Mouse (Mus musculus) G1E-ER4 (cell line): Measurements from ENCODE around the gene Pycr2. TPM values are rescaled to one million over a fixed set of nuclear protein-coding genes. Genes with fewer than 3 reads are reported as not detected.

ENCODE experiments used
- GATA1 ChIP-seq: IDR thresholded peaks from one replicate; pipeline ENCODE4 v1.8.0; 2012; ENCODE audit warnings: low read length, inconsistent platforms
- polyA plus RNA-seq: library from polyadenylated mRNA; stranded (reverse); fragments of >175 nt; gene quantifications from 2 replicates; pipeline ENCODE4 v1.2.3, GENCODE M21; 2012

Pycr2 gene
- polyA plus RNA-seq, 1 experiment, result 215 TPM

DNA sequence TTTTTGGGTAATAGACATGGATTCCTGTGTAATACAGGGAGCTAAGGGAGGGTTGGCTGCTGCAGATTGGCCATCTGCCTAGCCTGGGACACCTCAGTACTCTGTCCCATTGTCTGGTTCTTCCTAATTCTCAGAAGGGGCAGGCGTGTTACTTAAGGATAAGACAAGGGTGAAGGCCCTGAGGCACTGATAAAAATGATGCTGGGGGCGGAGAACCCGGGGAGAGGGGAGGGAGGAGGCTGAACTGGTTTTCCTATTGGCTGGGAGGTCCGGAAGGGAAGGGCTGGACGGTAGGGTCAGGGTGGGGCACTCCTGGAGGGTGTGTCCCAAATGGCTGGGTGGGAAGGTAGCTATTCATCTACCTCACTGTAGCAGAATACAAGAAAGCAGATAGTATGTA, 1.2 kb upstream of the Pycr2 start:
- peak; percentile 37 for TF ChIP-seq GATA1

DNA sequence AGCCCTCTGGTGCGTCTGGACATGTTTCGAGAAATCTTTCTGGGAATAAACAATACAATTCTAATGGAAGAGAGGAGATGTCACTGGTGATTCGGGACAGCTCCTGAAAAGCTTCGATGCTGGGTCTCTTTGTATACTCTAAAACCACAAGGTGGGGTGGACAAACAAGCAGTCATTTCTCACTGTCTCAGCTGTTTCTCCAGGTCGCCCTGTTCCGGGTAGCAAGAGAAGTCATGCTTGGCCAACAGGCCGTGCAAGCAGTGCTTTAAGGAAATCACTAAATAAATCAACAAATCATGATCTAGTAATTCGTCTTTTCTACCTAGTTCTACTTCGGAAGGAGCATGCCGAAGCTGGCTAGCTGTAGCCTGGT, 441 bp upstream of the Pycr2 start:
- TF ChIP-seq GATA1, result no peak

DNA sequence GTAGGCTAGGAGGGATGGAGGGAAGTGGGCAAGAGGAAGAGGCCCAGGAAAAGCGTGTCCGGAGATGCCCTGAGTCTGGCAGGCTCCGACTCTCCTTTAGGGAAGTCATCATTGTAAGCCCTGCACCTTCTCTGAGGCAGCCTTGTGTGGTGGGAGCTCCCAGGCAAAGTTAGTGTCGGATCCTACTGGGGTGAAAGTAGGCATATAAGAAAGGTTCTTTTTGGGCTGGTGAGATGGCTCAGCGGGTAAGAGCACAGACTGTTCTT, 655 bp downstream of the Pycr2 start:
- no peak for TF ChIP-seq GATA1

- no peak for TF ChIP-seq GATA1
Observed at GRCm38 (mm10) chr1:180905307-180905706, 1.2 kb downstream of the Pycr2 start.

DNA sequence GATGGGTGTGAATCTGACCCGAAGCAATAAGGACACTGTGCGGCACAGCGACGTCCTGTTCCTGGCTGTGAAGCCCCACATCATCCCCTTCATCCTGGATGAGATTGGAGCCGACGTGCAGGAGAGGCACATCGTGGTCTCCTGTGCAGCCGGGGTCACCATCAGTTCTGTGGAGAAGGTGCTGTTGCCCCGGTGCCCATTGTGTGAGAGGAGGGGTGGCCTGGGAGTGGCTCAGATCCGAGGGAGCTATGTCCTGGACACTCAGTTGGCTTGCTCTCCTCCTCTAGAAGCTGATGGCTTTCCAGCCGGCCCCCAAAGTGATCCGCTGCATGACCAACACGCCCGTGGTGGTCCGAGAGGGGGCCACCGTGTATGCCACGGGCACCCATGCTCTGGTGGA, 1.8 kb downstream of the Pycr2 start:
- TF ChIP-seq GATA1, result no peak

DNA sequence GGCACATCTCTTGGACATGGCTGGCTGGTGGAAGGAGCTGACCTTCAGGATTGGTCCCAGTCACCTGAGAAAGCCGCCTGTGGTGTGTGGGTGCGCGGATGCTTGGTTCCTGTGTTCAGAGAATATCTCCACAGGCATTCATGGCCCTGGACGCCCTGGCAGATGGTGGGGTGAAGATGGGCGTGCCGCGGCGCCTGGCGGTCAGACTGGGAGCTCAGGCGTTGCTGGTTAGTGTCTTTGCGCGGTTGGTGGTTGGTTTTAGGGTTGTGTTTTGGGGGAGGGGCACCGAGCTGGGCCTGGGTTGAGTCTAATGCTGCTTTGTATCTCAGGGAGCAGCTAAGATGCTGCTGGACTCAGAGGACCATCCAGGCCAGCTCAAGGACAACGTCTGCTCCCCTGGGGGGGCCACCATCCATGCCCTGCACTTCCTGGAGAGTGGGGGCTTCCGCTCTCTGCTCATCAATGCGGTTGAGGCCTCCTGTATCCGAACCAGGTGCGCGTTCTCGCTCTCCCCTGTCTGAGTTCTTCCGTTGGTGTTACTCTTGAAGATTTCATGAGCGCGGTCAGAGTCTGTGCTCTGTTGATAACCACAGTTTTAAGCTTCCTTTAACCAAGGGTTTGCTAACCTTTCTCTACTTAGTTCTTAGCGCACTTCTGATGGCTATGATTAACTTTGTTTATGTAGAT, 2.5 kb downstream of the Pycr2 start:
- TF ChIP-seq GATA1, result no peak

- no peak for TF ChIP-seq GATA1
Observed at GRCm38 (mm10) chr1:180911138-180911537, 7.0 kb downstream of the Pycr2 start.

DNA sequence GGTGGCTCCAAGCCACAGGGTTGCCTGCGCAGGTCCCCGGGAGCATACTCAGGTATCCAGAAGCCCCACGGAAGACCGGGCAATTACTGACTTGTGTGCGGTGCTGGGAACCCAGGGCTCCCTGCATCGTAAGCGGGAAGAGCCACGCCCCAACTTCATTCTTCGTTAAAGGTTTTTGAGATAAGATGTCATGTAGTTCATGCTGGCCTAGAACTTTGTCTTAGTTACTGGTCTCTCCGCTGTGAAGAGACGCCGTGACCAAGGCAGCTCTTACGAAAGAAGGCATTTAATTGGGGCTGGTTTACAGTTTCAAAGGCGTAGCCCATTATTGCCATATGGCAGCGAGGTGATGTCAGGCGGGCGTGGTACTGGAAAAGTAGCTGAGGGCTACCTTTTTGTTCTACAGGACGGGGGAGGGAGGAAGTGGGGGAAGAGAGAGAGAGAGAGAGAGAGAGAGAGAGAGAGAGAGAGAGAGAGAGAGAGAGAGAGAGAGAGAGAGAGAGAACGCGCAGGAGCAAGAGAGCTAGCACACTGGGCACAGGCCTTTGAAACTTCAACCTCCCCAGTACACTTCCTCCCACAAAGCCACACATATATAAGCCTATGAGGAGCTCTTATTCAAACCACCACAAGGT, 7.7 kb downstream of the Pycr2 start:
- TF ChIP-seq GATA1, result no peak

GRCm38 (mm10) chr1:180912792-180913191, 8.7 kb downstream of the Pycr2 start:
- TF ChIP-seq GATA1, result no peak

DNA sequence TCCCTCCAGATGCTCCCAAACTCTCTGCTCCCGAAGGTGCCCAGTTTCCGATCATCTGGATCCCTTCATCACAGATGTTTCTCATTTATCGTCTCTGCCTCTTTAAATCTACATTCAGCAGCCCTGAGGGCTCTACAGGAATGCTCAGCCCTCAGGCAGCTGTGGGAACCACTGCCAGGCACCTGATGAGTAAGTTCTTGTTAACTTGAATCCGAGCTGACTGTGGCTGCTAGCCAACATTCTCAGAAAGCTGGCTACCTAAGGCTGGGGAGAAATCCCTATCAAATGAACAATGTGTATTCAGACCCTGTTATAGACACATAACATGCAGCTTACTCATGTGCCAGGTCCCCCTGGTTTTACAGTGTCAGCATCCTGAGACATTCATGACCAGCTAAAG, 9.7 kb downstream of the Pycr2 start:
- no peak for TF ChIP-seq GATA1

DNA sequence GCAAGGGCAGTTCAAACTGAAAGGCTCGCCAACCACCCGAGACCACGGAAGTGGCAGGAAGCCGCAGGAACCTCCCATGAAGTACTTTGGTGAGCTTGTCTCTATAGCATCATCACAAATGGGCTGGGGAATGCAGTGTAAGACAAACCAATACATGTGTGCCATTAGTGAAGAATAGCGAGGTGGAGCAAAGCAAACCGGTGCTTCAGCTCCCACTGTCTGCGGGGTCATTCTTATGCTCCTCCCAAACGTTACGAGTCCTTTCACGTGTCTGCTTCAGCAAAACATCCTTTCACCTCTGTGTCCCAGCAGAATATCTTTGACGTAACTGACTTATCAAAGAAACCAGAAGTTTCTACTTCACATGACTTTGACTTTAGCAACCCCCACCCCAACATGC, 12.3 kb downstream of the Pycr2 start:
- no peak for TF ChIP-seq GATA1

DNA sequence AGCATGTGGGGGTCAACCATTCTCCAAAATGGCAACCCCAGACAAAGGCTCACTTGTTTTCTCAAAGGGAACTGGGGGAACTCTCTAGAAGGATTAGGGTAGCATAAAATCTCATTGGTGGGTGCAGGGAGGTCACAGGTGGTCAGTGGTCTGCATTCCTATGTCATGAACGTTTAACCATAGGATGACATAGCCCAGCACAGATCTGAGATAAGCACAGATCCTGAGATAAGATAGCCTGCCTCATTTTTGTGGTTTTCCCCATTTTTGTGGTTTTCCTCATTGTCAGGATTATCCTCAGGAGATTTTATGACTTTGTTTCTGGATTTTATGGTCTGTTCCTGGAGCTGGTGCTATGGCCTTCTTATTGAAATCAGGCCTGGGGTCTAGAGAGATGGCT, 13.0 kb downstream of the Pycr2 start:
- no peak for TF ChIP-seq GATA1

DNA sequence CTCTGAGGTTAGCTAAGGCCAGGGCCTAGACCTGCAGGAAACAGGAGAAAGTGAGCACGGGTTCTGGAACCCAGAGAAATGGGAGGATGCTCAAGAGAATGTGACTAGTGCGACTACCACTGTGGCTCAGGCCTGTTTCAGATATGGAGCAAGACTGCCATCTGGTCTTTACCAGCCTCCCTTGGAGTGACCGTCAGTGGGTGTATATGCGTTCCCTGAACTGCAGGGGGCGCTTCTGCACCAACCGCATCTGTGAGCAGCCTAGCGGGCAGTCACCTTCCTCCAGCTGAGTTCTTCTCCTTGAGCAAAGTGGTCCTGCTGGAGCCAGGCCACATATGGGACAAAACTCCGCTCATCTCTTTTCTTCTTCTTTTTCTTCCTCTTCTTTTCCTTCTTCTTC, 15.6 kb downstream of the Pycr2 start:
- no peak for TF ChIP-seq GATA1

DNA sequence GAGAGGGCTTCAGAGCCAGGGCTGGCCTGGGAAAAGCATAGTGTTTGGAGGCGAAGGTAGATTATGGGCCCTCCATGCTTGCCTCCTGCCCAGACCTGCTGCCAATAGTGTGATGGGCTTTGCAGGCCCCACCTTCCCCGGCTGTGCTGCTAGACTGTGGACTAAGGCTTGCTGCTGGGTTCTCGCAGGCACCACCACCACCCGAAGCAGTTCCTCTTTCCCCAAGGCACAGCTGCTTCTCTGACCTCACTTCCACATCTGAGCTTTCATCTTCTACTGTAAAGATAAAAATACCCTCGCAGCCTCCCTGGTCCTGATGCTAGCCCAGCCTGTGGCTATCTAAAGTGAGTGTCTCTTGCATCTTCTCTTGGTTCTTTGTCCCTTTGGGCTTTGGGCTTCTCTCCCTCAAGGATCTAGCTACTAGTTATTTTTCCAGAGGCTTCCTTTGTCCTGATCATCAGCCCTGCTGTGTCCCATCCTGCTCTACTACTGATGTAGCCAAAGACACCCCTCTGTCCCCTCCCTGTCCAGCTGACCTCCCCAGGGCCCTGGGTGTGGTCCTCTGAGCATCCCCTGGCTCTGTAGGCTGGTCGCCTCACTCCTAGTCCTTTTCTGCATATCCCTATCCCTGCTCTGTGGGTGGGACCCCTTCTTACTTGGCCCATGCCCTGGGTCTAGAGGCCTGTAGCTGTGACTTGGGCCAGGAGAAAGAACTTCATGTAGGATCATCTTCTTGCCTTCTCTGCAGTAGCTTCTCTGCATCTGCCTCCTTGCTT, 18.4 kb downstream of the Pycr2 start:
- TF ChIP-seq GATA1, result no peak

DNA sequence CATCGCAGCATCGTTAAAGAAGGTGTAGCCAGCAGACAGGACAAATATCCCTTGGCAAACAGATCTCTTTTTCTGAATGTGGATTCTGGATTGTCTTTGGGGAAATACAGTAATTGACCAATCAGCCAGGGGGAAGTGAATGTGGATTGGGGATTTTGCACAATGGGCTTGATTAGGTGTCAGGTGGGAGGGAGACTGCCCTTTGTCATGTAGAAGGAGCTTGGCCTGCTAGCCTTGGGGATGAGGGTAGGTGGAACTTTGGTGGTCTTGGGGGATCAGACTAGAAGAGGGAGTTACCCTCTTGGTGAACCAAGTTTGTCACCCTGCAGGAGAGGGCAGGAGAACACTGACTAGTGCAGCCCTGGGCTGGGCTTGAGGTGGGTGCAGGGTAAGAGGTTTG, 20.6 kb downstream of the Pycr2 start:
- no peak for TF ChIP-seq GATA1

DNA sequence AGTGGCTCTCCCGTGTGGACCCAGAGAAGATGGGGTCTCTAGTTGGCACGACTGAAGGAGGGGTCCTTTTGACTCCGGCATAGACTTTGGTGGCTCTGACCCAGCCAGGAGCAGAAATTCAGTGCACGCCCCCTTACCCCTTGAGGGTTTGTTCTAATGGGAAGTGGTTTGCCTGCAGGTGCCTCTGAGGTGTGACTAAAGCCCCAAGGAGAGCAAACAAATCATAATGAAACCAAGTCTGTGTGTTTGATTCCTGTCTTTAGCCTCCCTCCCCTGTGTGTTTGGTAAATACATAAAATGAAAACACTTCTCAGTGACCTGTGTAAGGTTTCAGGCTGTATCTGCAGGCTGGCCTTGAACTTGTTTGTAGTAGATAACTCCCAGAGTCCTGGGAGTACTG, 22.2 kb downstream of the Pycr2 start:
- TF ChIP-seq GATA1, result no peak

DNA sequence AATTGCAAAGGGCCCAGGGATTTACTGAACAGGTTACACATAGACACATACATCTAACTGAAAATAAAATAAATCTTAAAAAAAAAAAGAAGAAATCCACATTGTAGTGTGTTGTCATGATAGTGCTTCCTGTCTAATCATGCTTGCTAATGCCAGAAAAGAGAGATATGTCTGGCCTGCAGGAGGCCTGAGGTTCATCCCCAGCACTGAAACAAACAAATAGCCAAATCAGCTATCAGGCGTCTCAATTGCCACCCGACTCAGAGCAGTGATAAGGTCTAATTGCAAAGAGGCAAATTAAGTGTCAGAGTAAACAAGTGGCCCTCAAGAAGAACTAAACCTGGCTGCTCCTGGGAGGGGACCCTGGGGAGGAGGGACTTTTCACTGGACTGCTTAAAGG, 25.5 kb downstream of the Pycr2 start:
- TF ChIP-seq GATA1, result no peak
